Comparison of ENCODE assay signal across 13 mouse cellular contexts in genomic region chr10:80486862-80487379, GRCm38 (mm10). TPM values are rescaled to one million over a fixed set of nuclear protein-coding genes. Genes with fewer than 3 reads are reported as not detected.
DNase-seq lines count a peak whose midpoint lies in the region; ATAC-seq and TF ChIP-seq lines count a peak whose summit lies in the region.
"Had no signal": no experiment of that assay in that cellular context is flagged by ENCODE, and none has a peak within 500 bp of the region (broad histone marks: within the 10 kb centered on the region; RNA-seq: fewer than 3 reads in every experiment).

No protein-coding gene starts in this region.

- WGBS in hindbrain, postnatal 0 days: 76% methylated on average over 7 of the region's 7 CpGs
- WGBS in hindbrain, embryonic 16.5 days: 78% methylated on average over 7 of the region's 7 CpGs
- 63% methylated on average over 7 of the region's 7 CpGs for WGBS in spleen, adult 2 months
- WGBS in bone marrow, adult 2 months: 65% methylated on average over 7 of the region's 7 CpGs

- TF ChIP-seq POLR2A in spleen, adult 2 months (IDR thresholded peaks at IDR 0.05; ENCODE audit: low read depth, low read length): no peak
- TF ChIP-seq POLR2A in bone marrow, adult 2 months (IDR thresholded peaks at IDR 0.05; ENCODE audit: borderline replicate concordance, control insufficient read depth, low read depth, low read length): no peak

- ATAC-seq in hindbrain, postnatal 0 days: no peak
- ATAC-seq in hindbrain, embryonic 16.5 days: no peak
- ATAC-seq: forebrain, embryonic 14.5 days had no signal

- H3K4me3 ChIP-seq in hindbrain, postnatal 0 days (ENCODE audit: low read length): no peak overlapping the region
- no peak overlapping the region for H3K4me3 ChIP-seq in hindbrain, embryonic 16.5 days (ENCODE audit: low read length)
- no peak overlapping the region for H3K4me3 ChIP-seq in spleen, adult 2 months (ENCODE audit: extremely low read depth, insufficient read depth, insufficient read length)
- no peak overlapping the region for H3K4me3 ChIP-seq in bone marrow, adult 2 months (replicated peaks; ENCODE audit: control insufficient read depth, low read depth, low read length)
- H3K4me3 ChIP-seq: hindbrain, embryonic 12.5 days; liver, embryonic 15.5 days had no signal

- peak; percentile 53 for TF ChIP-seq CTCF in hindbrain, postnatal 0 days (IDR thresholded peaks at IDR 0.05; ENCODE audit: low read depth)
- TF ChIP-seq CTCF in spleen, adult 2 months (IDR thresholded peaks at IDR 0.05; ENCODE audit: extremely low read depth, insufficient read depth, insufficient read length, insufficient replicate concordance): peak; percentile 15; the same call in 1 of the 2 replicates
- TF ChIP-seq CTCF in bone marrow, adult 2 months (IDR thresholded peaks at IDR 0.05; ENCODE audit: control insufficient read depth, insufficient read depth, low read length): peak; percentile 71

- no peak for DNase-seq in hindbrain, postnatal 0 days (ENCODE audit: low spot score)
- no peak for DNase-seq in spleen, adult 2 months (ENCODE audit: low read depth in 1 of 2, low spot score in 2 of 2)
- DNase-seq in spleen, adult 18-20 months: no peak
- DNase-seq in thymus, postnatal 14 days: peak; percentile 50
- DNase-seq in embryo, embryonic 10.5 days (ENCODE audit: low spot score): no peak
- DNase-seq in urinary bladder, adult 18-20 months (ENCODE audit: low spot score in 2 of 2): no peak
- DNase-seq: embryo, embryonic 11 days; heart, adult 18-20 months had no signal

- H3K36me3 ChIP-seq in hindbrain, postnatal 0 days (ENCODE audit: insufficient read depth, low read length): no peaks in the 10 kb centered on the region
- H3K36me3 ChIP-seq in hindbrain, embryonic 16.5 days (ENCODE audit: control insufficient read depth, insufficient read depth, low read length): no peaks in the 10 kb centered on the region
- no peaks in the 10 kb centered on the region for H3K36me3 ChIP-seq in spleen, adult 2 months (ENCODE audit: control insufficient read depth, insufficient read depth, low read length)
- H3K36me3 ChIP-seq: hindbrain, embryonic 12.5 days; liver, embryonic 15.5 days had no signal

- H3K4me2 ChIP-seq in hindbrain, postnatal 0 days (ENCODE audit: low read depth, low read length): no peak overlapping the region
- no peak overlapping the region for H3K4me2 ChIP-seq in hindbrain, embryonic 16.5 days (ENCODE audit: low read length)
- H3K4me2 ChIP-seq: hindbrain, embryonic 12.5 days; liver, embryonic 15.5 days had no signal

- no peak overlapping the region for H3K9ac ChIP-seq in hindbrain, postnatal 0 days (replicated peaks; ENCODE audit: low read length)
- H3K9ac ChIP-seq in hindbrain, embryonic 16.5 days (ENCODE audit: low read depth, low read length): no peak overlapping the region
- H3K9ac ChIP-seq: hindbrain, embryonic 12.5 days; liver, embryonic 15.5 days had no signal

- H3K27me3 ChIP-seq in hindbrain, postnatal 0 days (ENCODE audit: insufficient read depth, low read length): peaks cover 56% of the 10 kb centered on the region
- H3K27me3 ChIP-seq in hindbrain, embryonic 16.5 days (replicated peaks; ENCODE audit: control insufficient read depth, insufficient read depth, low read length): peaks cover 44% of the 10 kb centered on the region
- H3K27me3 ChIP-seq in spleen, adult 2 months (ENCODE audit: control insufficient read depth, insufficient read depth, low read length): peaks cover 33% of the 10 kb centered on the region

- H3K9me3 ChIP-seq in hindbrain, postnatal 0 days (ENCODE audit: low read length): no peaks in the 10 kb centered on the region
- no peaks in the 10 kb centered on the region for H3K9me3 ChIP-seq in hindbrain, embryonic 16.5 days (ENCODE audit: control insufficient read depth, low read length)
- H3K9me3 ChIP-seq: hindbrain, embryonic 12.5 days; liver, embryonic 15.5 days had no signal

- no peak overlapping the region for H3K27ac ChIP-seq in hindbrain, postnatal 0 days
- H3K27ac ChIP-seq in hindbrain, embryonic 16.5 days (ENCODE audit: low read depth, low read length): no peak overlapping the region
- H3K27ac ChIP-seq in spleen, adult 2 months (ENCODE audit: insufficient read depth, low read length): no peak overlapping the region
- no peak overlapping the region for H3K27ac ChIP-seq in bone marrow, adult 2 months (ENCODE audit: control insufficient read depth, insufficient read depth, low read depth, low read length, poor library complexity)
- H3K27ac ChIP-seq: hindbrain, embryonic 12.5 days; liver, embryonic 15.5 days had no signal

- H3K4me1 ChIP-seq in hindbrain, postnatal 0 days (ENCODE audit: insufficient read depth, low read length): no peaks in the 10 kb centered on the region
- H3K4me1 ChIP-seq in hindbrain, embryonic 16.5 days (ENCODE audit: control insufficient read depth, insufficient read depth, low read depth, low read length): no peaks in the 10 kb centered on the region
- H3K4me1 ChIP-seq in spleen, adult 2 months (ENCODE audit: control insufficient read depth, insufficient read depth, insufficient read length): no peaks in the 10 kb centered on the region; the same call in 1 of the 2 replicates
- no peaks in the 10 kb centered on the region for H3K4me1 ChIP-seq in bone marrow, adult 2 months (ENCODE audit: control insufficient read depth, insufficient read depth, low read length)
- H3K4me1 ChIP-seq: liver, embryonic 15.5 days had no signal

RNA-seq across cellular contexts. Expression of gene Onecut3, which starts 7.7 kb away (rescaled TPM):
- total RNA-seq in hindbrain, postnatal 0 days (2014; rRNA removed): 2.5 and 5.0 TPM in 2 replicates
- polyA plus RNA-seq in hindbrain, postnatal 0 days (2015; fragmentation: Nextera tagmentation; extraction: Ambion mirVana): 0.57 and 0.74 TPM in 2 replicates
- polyA plus RNA-seq in hindbrain, embryonic 16.5 days (2015; fragmentation: Nextera tagmentation; extraction: Ambion mirVana): 1.2 and 1.3 TPM in 2 replicates
- polyA plus RNA-seq in spleen, adult 2 months (2012; rRNA removed): not detected in 2 replicates
- polyA plus RNA-seq in bone marrow, adult 2 months (2011; ENCODE audit: insufficient read depth, insufficient read length, low replicate concordance, missing spikeins): not detected in 2 replicates
- polyA plus RNA-seq: liver, embryonic 15.5 days had no signal

RNA-seq across cellular contexts. Expression of gene Atp8b3, which starts 52.0 kb away (rescaled TPM):
- 0.61 and 1.1 TPM in 2 replicates for total RNA-seq in hindbrain, postnatal 0 days (2014; rRNA removed)
- 0.96 and 1.2 TPM in 2 replicates for polyA plus RNA-seq in hindbrain, postnatal 0 days (2015; fragmentation: Nextera tagmentation; extraction: Ambion mirVana)
- 1.5 and 1.6 TPM in 2 replicates for polyA plus RNA-seq in hindbrain, embryonic 16.5 days (2015; fragmentation: Nextera tagmentation; extraction: Ambion mirVana)
- polyA plus RNA-seq in spleen, adult 2 months (2012; rRNA removed): 0.01 and 0.04 TPM in 2 replicates
- not detected in 2 replicates for polyA plus RNA-seq in bone marrow, adult 2 months (2011; ENCODE audit: insufficient read depth, insufficient read length, low replicate concordance, missing spikeins)
- total RNA-seq: heart, adult 18-20 months had no signal
- polyA plus RNA-seq: liver, embryonic 15.5 days had no signal

RNA-seq across cellular contexts. Expression of gene Tcf3, which starts 53.5 kb away (rescaled TPM):
- total RNA-seq in hindbrain, postnatal 0 days (2014; rRNA removed): 132 TPM in 2 replicates
- polyA plus RNA-seq in hindbrain, postnatal 0 days (2015; fragmentation: Nextera tagmentation; extraction: Ambion mirVana): 36.2 and 36.4 TPM in 2 replicates
- 32.5 and 45.3 TPM in 2 replicates for polyA plus RNA-seq in hindbrain, embryonic 16.5 days (2015; fragmentation: Nextera tagmentation; extraction: Ambion mirVana)
- 173 and 240 TPM in 2 replicates for polyA plus RNA-seq in spleen, adult 2 months (2012; rRNA removed)
- 70.7 and 138 TPM in 2 replicates for polyA plus RNA-seq in bone marrow, adult 2 months (2011; ENCODE audit: insufficient read depth, insufficient read length, low replicate concordance, missing spikeins)

Comparison
In these comparisons a context has a peak if more than half of its experiments do, and no peak if none do; other contexts are left out.
1. CTCF ChIP-seq: peak in every context shown above with its lines; median percentile 71 in bone marrow, adult 2 months; 53 in hindbrain, postnatal 0 days; 15 in spleen, adult 2 months.